Mouse (Mus musculus) layer of hippocampus, adult 8-10 months (tissue): ENCODE measurements around the gene Gm16440. TPM values are rescaled to one million over a fixed set of nuclear protein-coding genes. Genes with fewer than 3 reads are reported as not detected.
"Not testable (repeated sequence)": the region's sequence is repeated elsewhere in the genome, so short reads cannot be mapped to it uniquely, and the experiment has no call there.

Source experiments
- DNase-seq, 2 experiments: peaks; one replicate each; pipeline ENCODE4 v3.0.0; 2022; ENCODE audit warnings: low spot score in 2 of 2
- total RNA-seq, 4 experiments: library from RNA; stranded (reverse); gene quantifications; 2 replicates each; pipeline ENCODE4 v1.2.4; 2022

The Gm16440 gene
- not detected for total RNA-seq

DNA sequence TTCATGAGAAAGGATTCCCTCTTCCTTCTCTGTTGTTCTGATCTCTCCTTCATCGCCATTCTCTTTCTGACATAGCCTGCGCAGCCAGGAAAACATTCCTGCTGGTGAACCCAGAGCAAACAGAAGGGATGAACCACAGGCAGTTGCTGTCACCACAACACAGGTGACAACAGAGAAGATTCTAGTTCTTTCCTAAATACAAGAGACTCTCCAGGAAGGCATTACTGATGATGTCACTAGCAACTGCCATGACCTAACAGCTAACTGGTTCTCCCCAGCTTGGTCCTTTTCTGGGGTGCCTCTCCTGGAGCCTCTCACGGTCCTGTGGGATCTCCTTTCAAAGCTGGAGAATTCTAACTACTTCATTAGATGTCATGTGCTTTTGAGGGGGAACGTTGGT, at the start of gene Gm16440:
Gene Gm16440 (minus strand): TSS at position 101 of the 400 bp plus-strand sequence.
- DNase-seq, result not testable (repeated sequence)

DNA sequence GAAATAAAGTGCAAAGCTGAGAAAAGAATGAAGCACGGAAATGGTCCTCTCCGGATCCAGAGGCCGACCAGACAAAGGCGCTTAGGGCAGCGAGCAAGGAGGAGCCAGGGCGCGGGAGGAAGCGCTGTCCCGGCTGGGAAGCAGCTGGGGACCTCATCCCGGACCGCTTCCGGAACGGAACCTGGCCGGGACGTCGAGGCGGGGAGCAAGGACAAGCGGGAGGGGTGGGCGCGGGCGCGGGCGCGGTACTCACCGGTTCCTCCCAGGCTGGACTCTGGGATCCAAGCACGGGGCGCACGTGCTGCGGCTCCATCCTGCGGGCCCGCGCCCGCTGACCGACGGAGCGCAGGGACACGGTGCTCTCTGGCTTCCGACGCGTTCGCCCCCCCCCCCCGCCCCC, 36.6 kb upstream of the Gm16440 start:
- DNase-seq, result peak in 1 of 2 experiments; percentile 3

DNA sequence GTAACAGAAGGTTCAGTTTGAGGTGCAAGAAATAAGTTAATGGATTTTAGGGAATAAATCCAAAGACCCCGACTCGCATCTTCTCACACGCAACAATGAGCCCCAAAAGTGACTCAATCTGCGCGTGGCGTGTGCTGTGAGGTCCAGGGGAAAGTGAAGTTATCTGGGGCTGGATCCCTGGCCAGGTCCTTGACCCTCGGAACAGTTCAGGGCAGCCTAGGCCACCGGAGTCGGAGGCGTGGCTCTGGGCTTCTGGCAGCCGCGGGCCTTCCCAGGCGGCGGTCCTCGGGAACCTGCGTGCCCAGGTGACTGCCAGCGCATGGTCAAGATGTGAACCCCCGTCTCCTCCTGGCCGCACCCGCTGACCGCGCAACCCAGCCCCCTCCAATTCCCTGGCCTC, 36.2 kb upstream of the Gm16440 start:
- DNase-seq, result not testable (repeated sequence)

DNA sequence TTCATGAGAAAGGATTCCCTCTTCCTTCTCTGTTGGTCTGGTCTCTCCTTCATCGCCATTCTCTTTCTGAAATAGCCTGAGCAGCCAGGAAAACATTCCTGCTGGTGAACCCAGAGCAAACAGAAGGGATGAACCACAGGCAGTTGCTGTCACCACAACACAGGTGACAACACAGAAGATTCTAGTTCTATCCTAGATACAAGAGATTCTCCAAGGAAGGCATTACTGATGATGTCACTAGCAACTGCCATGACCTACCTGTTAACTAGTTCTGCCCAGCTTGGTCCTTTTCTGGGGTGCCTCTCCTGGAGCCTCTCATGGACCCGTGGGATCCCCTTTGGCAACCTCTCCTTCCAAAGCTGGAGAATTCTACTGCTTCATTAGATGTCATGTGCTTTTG, 22.3 kb upstream of the Gm16440 start, which contains the start of gene Gm3591:
Gene Gm3591 (minus strand): TSS at position 101 of the 400 bp plus-strand sequence.
- DNase-seq, result not testable (repeated sequence)

DNA sequence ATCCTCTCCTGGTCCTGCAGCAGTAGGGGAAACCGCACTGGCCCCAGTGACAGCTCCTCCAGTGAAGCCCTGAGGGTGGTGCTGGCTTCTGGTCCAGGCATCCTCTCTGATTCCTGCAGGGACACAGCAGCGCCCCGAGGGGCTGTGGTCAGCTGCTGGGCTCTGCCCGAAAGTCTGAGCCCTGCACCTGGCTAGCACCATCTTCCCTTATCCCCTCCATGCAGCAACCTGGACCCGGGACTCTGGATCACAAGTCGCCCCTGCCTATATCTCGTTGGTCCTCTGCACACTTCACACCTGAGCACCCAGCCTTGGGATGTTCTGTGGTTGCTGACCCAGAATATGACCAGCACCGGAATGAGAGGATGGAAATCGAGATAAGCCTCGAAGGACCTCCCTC, 46.5 kb downstream of the Gm16440 start, which contains the start of gene Gm3618:
Gene Gm3618 (minus strand): TSS at position 101 of the 400 bp plus-strand sequence.
- DNase-seq, result not testable (repeated sequence)

Other genes with a start within 250 kb of the Gm16440 start
- 1 to 10 TPM; 1.2 to 2.4 (median 1.7) TPM for gene Gm21560, start 171.0 kb downstream of the Gm16440 start, total RNA-seq
- gene Gm3411, start 103.1 kb downstream of the Gm16440 start, total RNA-seq, result 1 to 10 TPM; 2.3 to 4.5 (median 3.3) TPM
- not detected for gene Gm21103, start 85.5 kb downstream of the Gm16440 start, total RNA-seq
- gene Gm3618, start 46.6 kb downstream of the Gm16440 start, total RNA-seq, result not detected
- 1 to 10 TPM in 2 of 4 experiments, under 1 TPM in 1, not detected in 1; 0.21 to 1.6 (median 1.2) TPM for gene Gm3591, start 22.2 kb upstream of the Gm16440 start, total RNA-seq
- gene Gm3594, start 54.3 kb upstream of the Gm16440 start, total RNA-seq, result not detected
- not detected for gene Gm8356, start 147.0 kb upstream of the Gm16440 start, total RNA-seq
- gene Gm3629, start 200.3 kb upstream of the Gm16440 start, total RNA-seq, result 1 to 10 TPM in 2 of 4 experiments, under 1 TPM in 2; 0.21 to 1.9 (median 1.0) TPM
- gene Gm3460, start 232.1 kb upstream of the Gm16440 start, total RNA-seq, result not detected